Mouse (Mus musculus): ENCODE data around the gene Commd3. TPM values are rescaled to one million over a fixed set of nuclear protein-coding genes. Genes with fewer than 3 reads are reported as not detected.

Gene Commd3
- polyA plus RNA-seq, 1 experiment from 2014 or later = 174 TPM

DNA sequence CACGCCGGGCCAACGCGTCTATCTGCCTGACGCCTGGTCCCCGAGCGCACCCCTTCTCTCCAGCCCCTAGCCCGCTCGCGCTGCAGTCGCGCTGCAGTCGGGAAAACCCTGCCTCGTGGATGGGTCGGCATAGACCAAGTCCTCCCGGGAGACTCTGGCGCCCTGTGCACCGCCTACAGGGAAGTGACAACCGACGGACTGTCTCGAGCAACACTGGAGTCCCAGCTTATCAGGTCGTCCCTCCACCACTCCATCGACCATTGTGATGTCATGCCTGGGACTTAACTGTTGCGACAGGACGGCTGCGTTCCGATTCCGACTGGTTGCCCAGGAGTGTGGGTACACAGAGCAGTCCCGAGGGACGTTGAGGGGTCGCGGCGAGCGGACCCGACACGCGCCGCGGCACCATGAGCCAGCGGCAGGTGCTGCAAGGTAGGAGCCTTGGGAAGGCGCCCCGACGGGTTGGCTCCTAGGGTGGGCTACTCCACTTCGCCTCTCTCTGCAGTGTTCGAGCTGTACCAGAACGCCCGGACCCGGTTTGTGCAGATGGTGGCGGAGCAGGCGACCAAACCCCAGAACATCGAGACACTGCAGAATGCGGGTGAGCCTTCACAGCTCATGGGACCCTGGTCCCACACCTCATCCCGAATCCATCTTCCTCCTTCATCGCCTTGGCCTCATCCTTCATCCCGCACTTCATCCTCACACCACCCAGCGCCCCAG lies 26.6 kb downstream of the Commd3 start:
- peak; percentile 35 for ATAC-seq (ENCODE audit: low FRiP score)
- Histone ChIP-seq H3K9me3 (replicated peaks) (no peaks in the 10 kb centered on the region), H3K4me3 (peak overlapping the region; percentile 12; the same call in 1 of the 2 replicates), H3K27me3 (peaks cover 59% of the 10 kb centered on the region), H3K36me3 (no peaks in the 10 kb centered on the region), H3K4me1 (peaks cover 7% of the 10 kb centered on the region), H3K9ac (no peak overlapping the region), H3K4me2 (replicated peaks) (peak overlapping the region; percentile 21; the same call in 1 of the 2 replicates), H3K27ac (no peak overlapping the region)
- WGBS = under 1% methylated on average over 56 of the region's 56 CpGs

DNA sequence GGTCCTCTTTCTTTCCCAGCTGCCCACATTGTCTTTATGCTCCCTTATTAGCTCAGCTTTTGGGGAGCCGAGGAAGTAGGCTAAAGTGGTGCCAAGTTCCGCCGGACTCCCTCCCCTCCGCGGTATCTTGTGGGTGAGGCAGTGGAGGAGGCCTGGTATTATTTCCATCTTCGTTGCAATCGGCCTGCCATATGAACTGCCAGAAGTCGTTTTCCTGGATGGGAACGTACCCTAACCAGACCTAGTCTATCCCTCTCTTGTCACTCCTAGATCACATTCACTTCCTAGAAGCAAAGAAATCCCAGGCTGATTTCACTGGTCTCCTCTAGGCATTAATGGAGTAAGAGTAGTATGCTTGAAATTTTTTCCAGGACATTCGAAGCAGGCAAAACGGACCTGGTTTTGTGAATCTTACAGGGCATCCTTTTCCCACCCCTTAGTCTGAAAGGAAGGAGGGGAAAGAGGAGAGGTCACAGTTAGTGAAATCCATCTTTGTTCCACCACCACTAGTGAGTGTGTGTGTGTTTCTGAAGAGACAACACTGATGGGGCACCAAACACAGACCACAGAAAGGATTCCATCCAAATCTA lies 27.3 kb downstream of the Commd3 start:
- ATAC-seq (ENCODE audit: low FRiP score) = no peak
- WGBS = 0% methylated on average over 11 of the region's 11 CpGs
- Histone ChIP-seq H3K36me3 (no peaks in the 10 kb centered on the region), H3K9me3 (replicated peaks) (no peaks in the 10 kb centered on the region), H3K4me1 (peaks cover 7% of the 10 kb centered on the region), H3K9ac (no peak overlapping the region), H3K27ac (no peak overlapping the region), H3K27me3 (peaks cover 64% of the 10 kb centered on the region), H3K4me3 (no peak overlapping the region), H3K4me2 (replicated peaks) (no peak overlapping the region)

DNA sequence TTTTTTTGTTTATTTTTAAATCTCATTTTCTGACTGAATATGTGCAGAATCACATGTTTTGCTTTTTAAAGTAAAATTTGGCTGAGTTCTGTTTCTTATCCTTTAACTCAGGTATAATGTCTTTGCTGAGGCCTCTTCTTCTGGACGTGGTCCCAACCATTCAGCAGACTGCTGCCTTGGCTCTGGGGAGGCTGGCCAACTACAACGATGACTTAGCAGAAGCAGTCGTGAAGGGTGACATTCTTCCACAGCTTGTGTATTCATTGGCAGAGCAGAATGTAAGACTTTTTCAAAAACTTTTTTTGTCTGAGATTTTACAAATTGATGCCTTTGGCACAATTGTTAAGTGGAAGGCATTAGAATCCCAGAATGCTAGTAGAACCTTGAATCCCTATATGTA lies 38.2 kb downstream of the Commd3 start:
- Histone ChIP-seq H3K36me3 (no peaks in the 10 kb centered on the region), H3K9me3 (replicated peaks) (no peaks in the 10 kb centered on the region), H3K27ac (no peak overlapping the region), H3K4me2 (replicated peaks) (no peak overlapping the region), H3K4me1 (no peaks in the 10 kb centered on the region), H3K27me3 (peaks cover 1% of the 10 kb centered on the region), H3K9ac (no peak overlapping the region), H3K4me3 (no peak overlapping the region)
- no peak for ATAC-seq (ENCODE audit: low FRiP score)
- WGBS = 78% methylated on average over 3 of the region's 3 CpGs

- ATAC-seq (ENCODE audit: low FRiP score) = no peak
- no peaks in the 10 kb centered on the region for H3K9me3 ChIP-seq (replicated peaks)
- no peak overlapping the region for H3K4me2 ChIP-seq (replicated peaks)
- H3K36me3 ChIP-seq = no peaks in the 10 kb centered on the region
- no peaks in the 10 kb centered on the region; the same call in 1 of the 2 replicates for H3K27me3 ChIP-seq
- no peak overlapping the region for H3K4me3 ChIP-seq
- no peak overlapping the region for H3K9ac ChIP-seq
- no peaks in the 10 kb centered on the region for H3K4me1 ChIP-seq
- H3K27ac ChIP-seq = no peak overlapping the region
- 72% methylated on average over 2 of the region's 2 CpGs for WGBS
These were observed 40.9 kb downstream of the Commd3 start for GRCm38 (mm10) chr2:18713071-18713470.

DNA sequence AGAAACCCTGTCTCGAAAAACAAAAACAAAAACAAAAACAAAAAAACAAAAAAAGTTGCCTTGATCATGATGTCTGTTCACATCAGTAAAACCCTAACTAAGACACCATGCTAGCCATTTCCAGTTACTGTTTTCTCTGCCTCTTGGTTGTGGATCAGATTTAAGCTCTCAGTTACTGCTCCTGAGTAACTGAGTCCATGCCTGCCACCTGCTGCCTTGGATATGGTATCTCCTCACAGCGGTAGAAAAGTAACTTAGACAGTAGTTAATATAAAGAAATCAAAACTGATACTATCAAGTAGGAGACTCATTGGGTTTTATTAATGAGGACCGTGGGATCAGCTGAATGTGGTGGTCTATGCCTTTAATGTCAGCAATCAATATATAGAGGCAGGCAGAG lies 42.2 kb downstream of the Commd3 start:
- no peaks in the 10 kb centered on the region; the same call in 1 of the 2 replicates for H3K27me3 ChIP-seq
- no peak overlapping the region for H3K9ac ChIP-seq
- H3K4me3 ChIP-seq = no peak overlapping the region
- no peak overlapping the region for H3K27ac ChIP-seq
- no peaks in the 10 kb centered on the region for H3K4me1 ChIP-seq
- no peaks in the 10 kb centered on the region for H3K36me3 ChIP-seq
- no peaks in the 10 kb centered on the region for H3K9me3 ChIP-seq (replicated peaks)
- WGBS = 78% methylated on average over 3 of the region's 3 CpGs
- no peak for ATAC-seq (ENCODE audit: low FRiP score)
- H3K4me2 ChIP-seq (replicated peaks) = no peak overlapping the region

- H3K4me2 ChIP-seq (replicated peaks) = no peak overlapping the region
- ATAC-seq (ENCODE audit: low FRiP score) = no peak
- WGBS = 79% methylated on average over 4 of the region's 4 CpGs
These were observed 46.3 kb downstream of the Commd3 start for GRCm38 (mm10) chr2:18718521-18718920.

GRCm38 (mm10) chr2:18722208-18722830 lies 50.1 kb downstream of the Commd3 start:
- H3K36me3 ChIP-seq = no peaks in the 10 kb centered on the region
- H3K9me3 ChIP-seq (replicated peaks) = no peaks in the 10 kb centered on the region
- H3K9ac ChIP-seq = no peak overlapping the region
- H3K4me1 ChIP-seq = no peaks in the 10 kb centered on the region
- H3K27me3 ChIP-seq = no peaks in the 10 kb centered on the region
- WGBS = 73% methylated on average over 3 of the region's 3 CpGs
- no peak overlapping the region for H3K27ac ChIP-seq
- H3K4me2 ChIP-seq (replicated peaks) = no peak overlapping the region
- no peak overlapping the region for H3K4me3 ChIP-seq
- no peak for ATAC-seq (ENCODE audit: low FRiP score)

More at GRCm38 (mm10) chr2:18718521-18718920, 46.3 kb downstream of the Commd3 start:
- no peaks in the 10 kb centered on the region for H3K4me1 ChIP-seq
- no peak overlapping the region for H3K27ac ChIP-seq
- H3K9me3 ChIP-seq (replicated peaks) = no peaks in the 10 kb centered on the region
- H3K36me3 ChIP-seq = no peaks in the 10 kb centered on the region
- H3K27me3 ChIP-seq = no peaks in the 10 kb centered on the region; the same call in 1 of the 2 replicates
- no peak overlapping the region for H3K9ac ChIP-seq
- no peak overlapping the region for H3K4me3 ChIP-seq

DNA sequence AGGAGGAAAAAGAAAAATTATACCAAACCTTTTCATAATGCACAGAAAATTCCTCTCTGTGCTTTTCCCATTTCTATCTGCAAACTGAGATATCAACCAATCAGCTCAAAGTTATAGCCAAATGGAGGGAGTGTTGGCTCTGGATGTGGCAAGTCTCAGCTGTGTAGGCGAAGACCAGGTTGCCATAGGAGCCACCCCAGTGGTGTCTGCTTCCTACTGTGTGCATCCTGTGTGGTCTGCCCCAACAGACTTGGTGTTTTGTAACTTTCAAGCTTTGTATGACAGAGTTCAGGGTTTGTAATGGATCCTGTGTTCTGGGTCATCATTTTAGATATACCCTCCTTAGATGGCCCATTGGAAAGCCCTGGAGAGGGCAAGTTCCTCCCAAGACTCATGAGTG lies 52.3 kb downstream of the Commd3 start:
- H3K9me3 ChIP-seq (replicated peaks) = no peaks in the 10 kb centered on the region

More for the DNA sequence above, 52.3 kb downstream of the Commd3 start:
- Histone ChIP-seq H3K4me1 (no peaks in the 10 kb centered on the region), H3K27me3 (no peaks in the 10 kb centered on the region), H3K9ac (no peak overlapping the region), H3K27ac (no peak overlapping the region), H3K4me3 (no peak overlapping the region), H3K4me2 (replicated peaks) (no peak overlapping the region), H3K36me3 (no peaks in the 10 kb centered on the region)
- no peak for ATAC-seq (ENCODE audit: low FRiP score)
- 75% methylated on average over 1 of the region's 1 CpGs for whole genome bisulfite sequencing

Other genes starting within 250 kb of the Commd3 start
- gene Bmi1, start 4.6 kb downstream of the Commd3 start, polyA plus RNA-seq (2016; fragmentation: Nextera tagmentation; extraction: Ambion mirVana) = 42.4 and 46.8 TPM in 2 replicates
- 0.22 and 0.35 TPM in 2 replicates for gene Spag6, start 21.6 kb downstream of the Commd3 start, polyA plus RNA-seq (2016; fragmentation: Nextera tagmentation; extraction: Ambion mirVana)